Mouse (Mus musculus) granulocyte monocyte progenitor cell, adult 5-6 weeks (primary cell): ENCODE results near the gene Hsp90ab1. TPM values are rescaled to one million over a fixed set of nuclear protein-coding genes. Genes with fewer than 3 reads are reported as not detected.
A peak's percentile ranks its signal among the peaks of the same experiment; 100 is the strongest.

Experiments used
- ATAC-seq: replicated peaks from 2 replicates; pipeline ENCODE4 v1.8.0; 2016; ENCODE audit warnings: mild to moderate bottlenecking, moderate TSS enrichment, inconsistent platforms; ENCODE audit not compliant: poor library complexity, severe bottlenecking
- total RNA-seq, 2 experiments: library from RNA; stranded (forward) in 1 of 2; stranded (reverse) in 1 of 2; fragments of 200-712, 200-1000 nt in 1 of 2; fragments of >200 nt in 1 of 2; fragmentation: Nextera tagmentation in 1 of 2; gene quantifications; 2 replicates each; pipeline ENCODE4 v1.2.3; 2014 to 2017

The Hsp90ab1 gene
- total RNA-seq, 2 experiments from 2014 or later = 2,073 to 2,522 TPM

DNA sequence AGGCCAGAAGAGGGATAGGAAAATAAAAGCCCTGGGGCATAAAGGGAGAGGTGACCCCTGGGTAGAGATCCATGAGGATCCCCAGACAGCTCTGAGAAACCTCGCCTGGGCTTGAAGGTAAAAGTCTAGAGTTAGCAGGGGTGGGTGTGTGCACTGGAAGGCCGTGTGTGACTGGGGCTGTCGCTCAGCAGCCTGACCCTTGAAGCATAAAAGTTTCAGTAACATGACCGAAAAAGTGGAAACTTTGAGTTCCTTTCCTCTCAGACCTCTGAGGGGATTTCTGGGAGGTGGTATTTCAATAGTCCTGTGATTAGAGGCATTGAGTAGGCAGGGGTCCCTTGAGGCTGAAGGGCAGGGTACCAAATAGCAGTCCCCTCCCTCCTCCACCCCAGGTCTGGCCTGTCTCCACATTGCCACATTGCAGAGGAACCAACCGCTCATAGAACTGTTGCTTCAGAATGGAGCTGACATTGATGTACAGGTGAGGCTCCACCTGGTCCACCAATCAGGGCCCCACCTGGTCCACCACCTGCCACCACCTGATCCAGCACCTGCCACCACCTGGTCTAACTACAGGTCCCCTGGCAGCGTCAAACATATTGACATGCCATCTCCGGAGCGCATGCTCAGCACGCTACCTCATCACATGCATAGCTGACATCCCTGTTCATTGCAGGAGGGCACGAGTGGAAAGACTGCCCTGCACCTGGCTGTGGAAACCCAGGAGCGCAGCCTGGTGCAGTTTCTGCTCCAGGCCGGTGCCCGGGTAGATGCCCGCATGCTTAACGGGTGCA, 13.1 kb downstream of the Hsp90ab1 start:
- no peak for ATAC-seq

GRCm38 (mm10) chr17:45557998-45558862, 14.8 kb downstream of the Hsp90ab1 start:
- peak; percentile 12 for ATAC-seq

DNA sequence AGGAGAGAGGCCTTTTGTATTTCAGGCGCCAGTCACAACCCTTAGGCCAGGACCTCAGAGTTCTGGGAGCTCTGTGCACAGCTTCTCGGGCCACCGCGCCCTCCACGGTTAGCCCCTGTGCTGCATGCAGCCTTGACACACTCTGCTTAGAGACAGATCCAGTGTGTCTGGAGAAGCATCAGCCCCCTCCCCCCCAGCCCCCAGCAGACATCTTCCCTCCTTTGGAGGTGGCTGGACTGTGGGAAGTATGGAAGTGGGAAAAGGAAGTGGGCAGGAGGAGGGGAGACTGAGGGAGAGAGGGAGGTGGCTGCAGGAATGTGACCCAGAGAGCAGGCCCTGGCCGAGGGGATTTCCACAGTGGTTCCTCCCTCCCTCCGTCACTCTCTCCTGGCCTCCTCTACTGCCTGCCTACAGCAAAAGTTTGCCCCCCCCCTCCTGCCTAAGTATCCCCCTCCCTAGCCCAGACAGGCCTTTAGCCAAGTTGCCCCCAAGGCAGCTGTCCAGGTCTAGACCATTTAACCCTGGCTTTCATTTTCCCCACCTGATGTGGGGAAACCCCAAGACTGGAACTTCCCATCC, 15.7 kb downstream of the Hsp90ab1 start:
- ATAC-seq = 0 out of 2 replicates have a peak, but pooled peaks have one; percentile 4

- ATAC-seq = peak; percentile 27
Measured at GRCm38 (mm10) chr17:45556514-45557245, 16.4 kb downstream of the Hsp90ab1 start.

- no peak for ATAC-seq
Measured at GRCm38 (mm10) chr17:45556107-45556489, 17.0 kb downstream of the Hsp90ab1 start.

DNA sequence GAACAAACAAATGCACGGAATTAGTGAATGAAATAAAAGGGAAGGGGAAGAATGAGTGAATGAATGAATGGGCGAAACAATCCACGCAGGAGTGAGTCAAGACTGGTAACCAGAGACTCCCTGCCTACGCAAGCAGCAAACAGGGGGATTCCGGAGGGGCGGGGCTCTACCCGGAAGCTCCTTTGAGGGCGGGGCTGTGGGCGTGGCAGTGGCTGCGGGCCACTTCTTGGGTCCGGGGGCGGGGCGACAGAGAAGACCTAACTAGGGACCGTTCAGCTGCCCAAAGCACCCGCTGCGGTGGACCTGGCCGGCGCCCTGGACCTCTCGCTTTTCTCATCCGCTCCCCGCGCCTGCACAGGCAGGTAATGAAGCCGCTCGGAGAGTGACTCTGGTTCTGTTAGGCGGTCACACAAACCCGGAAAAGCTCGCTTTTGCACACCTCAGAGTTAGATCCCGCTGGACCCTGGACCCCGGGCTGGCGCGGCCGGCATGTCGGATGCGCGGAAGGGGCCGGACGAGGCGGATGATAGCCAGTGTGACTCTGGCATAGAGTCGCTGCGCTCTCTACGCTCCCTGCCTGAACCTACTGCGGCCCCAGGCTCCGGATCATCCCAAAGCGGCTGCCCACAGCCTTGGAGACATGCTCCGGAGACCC, 17.5 kb downstream of the Hsp90ab1 start, which contains the start of gene Nfkbie:
Nfkbie (plus strand) TSS at position 252 of the 655 bp plus-strand sequence.
- peak; percentile 65 for ATAC-seq

DNA sequence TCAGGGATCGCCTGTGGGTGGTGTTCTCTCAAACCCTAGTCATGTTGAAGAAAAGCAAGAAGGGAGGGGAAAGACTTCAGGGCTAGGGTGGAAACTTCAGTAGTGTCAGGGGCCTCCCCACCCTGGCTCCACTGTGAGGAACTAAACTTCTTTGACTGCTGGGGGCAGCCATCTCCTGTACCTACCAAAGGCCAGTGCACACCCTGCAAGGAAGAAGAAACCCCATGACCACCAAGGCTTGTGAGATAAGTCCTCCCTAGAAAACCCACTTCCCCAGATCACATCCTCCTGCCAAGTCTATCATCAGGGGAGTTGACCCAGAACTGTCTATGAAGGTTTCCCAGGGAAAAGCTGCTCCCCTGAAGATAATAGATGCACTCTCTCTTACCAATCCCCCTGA, 18.7 kb downstream of the Hsp90ab1 start:
- ATAC-seq = peak; percentile 13

GRCm38 (mm10) chr17:45553065-45553464, 20.0 kb downstream of the Hsp90ab1 start:
- ATAC-seq = no peak

DNA sequence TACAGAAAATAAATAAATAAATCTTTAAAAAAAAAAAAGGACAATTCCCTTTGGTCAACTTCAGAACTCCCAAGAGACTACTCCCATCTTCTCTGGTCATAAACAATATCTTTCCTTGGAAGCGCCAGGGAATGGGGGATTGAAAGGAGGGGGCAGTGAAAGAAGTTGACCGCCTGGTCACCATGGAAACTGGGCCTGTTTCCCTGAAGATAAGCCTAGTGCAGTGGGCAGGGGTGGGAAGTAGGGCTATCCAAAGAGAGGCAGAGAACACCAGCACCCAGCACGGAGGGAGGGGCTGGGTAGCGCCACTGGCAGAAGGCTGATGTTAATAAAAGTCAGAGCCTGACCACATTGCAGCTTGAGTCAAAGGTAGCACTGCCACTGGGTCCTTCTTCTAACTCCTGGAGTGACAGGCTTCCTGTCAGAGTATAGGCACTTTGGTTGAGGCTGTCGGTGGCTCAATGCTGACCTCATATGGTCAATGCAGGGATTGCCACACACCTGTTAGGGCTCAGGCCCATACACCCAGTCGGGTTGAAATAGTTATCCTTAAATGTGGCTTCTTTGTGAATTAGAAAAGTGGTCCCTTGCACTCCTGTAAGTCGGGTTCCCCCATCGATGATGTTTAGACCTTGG, 21.1 kb downstream of the Hsp90ab1 start:
- peak; percentile 49 for ATAC-seq

DNA sequence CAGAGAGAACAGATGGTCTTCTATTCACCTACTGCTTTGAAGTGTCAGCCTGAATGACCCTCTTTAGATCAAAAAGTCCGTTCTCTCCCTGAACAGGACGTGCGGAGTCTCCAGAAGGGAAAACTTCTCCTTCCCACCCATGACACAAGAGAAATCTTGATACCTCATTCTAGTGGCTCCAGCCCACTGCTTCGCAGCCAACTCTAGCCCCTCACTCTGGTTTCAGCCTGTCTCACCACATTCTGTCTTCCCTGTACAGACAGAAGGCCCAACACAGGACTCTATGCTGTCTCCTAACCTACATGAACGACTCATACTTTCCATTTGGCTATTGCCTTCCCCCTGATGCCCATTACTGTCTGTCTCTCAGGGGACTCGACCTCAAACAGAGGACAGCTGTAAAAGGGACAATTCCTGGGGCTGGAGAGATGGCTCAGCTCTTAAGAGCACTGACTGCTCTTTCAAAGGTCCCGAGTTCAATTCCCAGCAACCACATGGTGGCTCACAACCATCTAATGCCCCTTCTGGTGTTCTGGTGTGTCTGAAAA, 21.7 kb downstream of the Hsp90ab1 start:
- no peak for ATAC-seq

DNA sequence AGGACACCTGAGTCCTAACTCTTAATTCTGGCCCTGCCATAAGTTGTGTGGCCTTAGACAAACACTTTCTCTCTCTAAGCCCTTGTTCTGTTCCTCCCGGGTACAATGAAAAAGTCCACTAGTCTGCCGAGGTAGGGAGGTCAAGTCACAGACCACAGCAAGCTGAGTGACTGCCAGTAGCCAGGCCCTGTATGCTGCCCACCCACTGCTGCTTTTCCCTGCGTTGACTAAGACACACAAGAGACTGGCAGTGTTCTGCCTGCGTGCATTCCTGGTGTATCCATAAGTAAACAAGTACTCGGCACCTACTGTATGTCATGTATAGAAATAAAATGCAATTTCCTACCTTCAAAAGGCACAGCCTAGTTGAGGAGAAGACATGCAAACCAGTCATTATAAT, 22.8 kb downstream of the Hsp90ab1 start:
- no peak for ATAC-seq

DNA sequence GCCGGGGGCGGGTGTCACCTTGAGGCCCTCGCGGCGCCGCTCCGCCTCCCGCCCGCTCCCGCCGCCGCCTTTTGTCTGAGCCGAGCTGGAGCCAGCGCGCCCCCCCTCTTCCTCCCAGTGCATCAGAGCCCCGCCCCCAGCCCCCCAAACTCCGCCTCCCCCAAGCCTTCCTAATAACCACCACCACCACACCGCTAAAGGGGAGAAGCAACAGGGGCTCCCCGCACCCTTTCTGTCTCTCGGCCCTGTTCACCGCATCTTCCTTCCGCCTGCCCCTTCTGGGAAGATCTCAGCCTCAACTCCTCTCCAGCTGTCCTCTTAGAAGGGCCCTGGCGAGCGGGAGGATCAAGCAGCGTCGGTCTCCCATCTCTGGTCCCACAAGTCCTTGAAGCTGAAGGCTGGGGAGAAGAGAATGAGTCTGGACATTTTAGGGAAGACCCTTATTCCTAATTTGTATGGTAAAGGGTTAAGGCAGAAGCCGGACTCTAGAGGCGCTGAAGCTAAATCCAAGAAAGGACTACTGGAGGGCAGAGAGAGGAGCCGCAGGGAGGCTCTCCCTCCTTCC, 23.4 kb downstream of the Hsp90ab1 start, which contains the start of gene Tmem151b:
Tmem151b (minus strand) TSS at position 61 of the 565 bp plus-strand sequence.
- ATAC-seq = 0 out of 2 replicates have a peak, but pooled peaks have one; percentile 5

DNA sequence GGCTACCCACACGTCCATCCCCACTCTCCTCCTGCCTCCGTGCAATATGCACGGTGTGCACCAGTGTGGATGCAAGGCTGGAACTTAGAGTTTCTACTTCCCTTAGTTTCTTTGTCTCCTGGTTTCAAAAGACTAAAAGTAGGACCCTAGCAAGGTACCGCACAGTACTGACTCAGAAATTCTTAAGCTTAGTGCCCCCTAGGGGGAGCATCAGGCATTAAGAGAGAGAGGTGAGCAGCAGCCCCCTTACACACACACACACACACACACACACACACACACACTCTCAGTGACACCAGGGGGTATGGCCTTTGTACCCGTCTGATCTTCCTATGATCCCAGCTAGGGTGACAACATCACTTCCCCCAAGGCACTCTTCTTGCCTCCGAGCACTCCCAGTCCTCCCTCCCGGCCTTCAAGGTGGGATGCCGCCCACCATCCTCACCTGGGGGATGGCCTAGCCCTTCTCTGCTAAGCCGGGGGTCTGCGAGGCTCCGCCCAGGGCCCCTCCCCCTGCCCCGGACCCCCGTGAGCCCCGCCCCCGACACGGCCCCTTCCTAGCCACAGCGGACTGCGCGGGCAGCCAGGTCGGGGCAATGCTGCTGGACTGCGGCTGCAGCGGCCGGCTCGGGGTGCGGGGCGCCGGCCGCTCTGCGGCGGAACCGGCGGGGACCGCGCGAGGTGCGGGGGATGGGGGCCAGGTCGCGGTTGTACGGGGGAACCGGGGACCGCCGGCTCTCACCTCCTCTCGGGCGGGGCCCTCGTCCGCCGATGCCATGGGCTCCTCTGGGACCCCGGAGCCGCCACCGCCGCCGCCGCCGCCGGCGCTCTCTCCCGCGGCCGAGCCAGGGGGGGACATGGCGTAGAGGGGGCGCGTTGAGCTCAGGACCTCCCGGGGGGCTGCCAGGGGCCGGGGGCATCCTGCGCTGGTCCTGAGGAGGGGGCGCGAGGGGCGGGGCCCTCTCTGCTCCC, 24.2 kb downstream of the Hsp90ab1 start:
- ATAC-seq = peak; percentile 20; the same call in 1 of the 2 replicates

DNA sequence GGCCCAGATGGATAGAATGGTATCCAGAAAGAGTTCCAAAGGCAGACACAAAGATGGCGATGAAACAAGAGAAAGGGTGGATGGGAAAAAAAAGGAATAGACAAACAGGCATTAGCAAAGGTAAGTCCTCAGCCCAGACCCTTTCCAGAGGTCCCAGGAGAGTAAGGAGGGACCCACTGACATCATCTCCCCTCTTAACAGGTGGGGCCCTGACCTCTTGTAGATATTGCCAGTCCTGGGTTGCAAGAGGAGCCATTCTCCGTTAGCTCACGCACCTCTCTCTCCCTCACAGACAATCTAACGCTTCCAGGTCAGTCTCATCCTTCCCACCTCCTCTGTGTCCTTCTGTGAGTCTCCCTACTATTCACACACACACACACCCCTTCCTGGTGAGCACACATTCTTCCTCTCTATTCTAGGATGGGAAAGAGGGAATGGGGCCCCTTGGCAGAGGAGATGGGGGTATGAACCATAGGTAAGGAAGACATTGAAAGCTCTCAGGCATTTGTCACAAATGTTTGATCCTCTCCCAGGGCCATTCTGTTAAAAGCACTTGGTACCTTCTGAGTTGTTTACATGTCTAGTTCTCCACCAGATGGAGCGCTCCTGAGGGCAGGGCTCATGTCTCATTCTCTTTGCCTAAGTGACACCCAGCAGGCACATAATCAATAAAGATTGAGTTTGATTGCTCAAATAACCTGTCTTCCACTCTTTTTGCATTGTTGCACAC, 25.4 kb downstream of the Hsp90ab1 start:
- no peak for ATAC-seq

DNA sequence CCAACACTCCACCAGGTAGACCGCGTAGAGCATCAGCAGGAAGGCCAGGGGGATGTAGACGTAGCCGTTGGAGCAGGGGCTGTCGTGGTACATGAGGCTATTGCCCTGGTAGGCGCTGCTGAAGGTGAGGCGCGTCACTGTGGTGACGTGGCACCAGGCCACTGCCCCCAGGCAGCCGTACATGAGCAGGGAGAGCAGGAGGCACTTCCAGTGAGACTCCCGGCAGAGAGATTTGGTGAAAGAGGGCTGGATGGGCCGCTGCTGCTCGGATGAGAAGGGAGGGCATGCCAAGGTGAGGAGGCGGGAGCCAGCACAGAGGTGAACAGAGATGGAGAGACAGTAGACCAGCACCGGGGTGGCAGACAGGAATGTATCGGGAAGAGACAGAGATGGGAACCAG, 26.1 kb downstream of the Hsp90ab1 start:
- ATAC-seq = no peak

- peak; percentile 39 for ATAC-seq
Measured at GRCm38 (mm10) chr17:45545278-45545961, 27.7 kb downstream of the Hsp90ab1 start.
